Mouse (Mus musculus): ENCODE results near the gene 4933430I17Rik.

Gene 4933430I17Rik

GRCm38 (mm10) chr4:62544801-62545200, 19.6 kb downstream of the 4933430I17Rik start:
- no peak for DNase-seq (ENCODE audit: low spot score)

GRCm38 (mm10) chr4:62551966-62552365, 26.8 kb downstream of the 4933430I17Rik start:
- no peak for DNase-seq (ENCODE audit: low spot score)

GRCm38 (mm10) chr4:62557436-62557835, 32.3 kb downstream of the 4933430I17Rik start:
- no peak for DNase-seq (ENCODE audit: low spot score)

GRCm38 (mm10) chr4:62559797-62560329, 34.7 kb downstream of the 4933430I17Rik start, which contains the start of gene Rgs3:
Rgs3 (plus strand) TSS chr4:62559847.
- no peak for DNase-seq (ENCODE audit: low spot score)

GRCm38 (mm10) chr4:62560963-62561629, 35.9 kb downstream of the 4933430I17Rik start:
- DNase-seq (ENCODE audit: low spot score): peak; percentile 45

- DNase-seq (ENCODE audit: low spot score): no peak
These were observed 36.4 kb downstream of the 4933430I17Rik start for GRCm38 (mm10) chr4:62561630-62562001.

GRCm38 (mm10) chr4:62562006-62562405, 36.8 kb downstream of the 4933430I17Rik start:
- no peak for DNase-seq (ENCODE audit: low spot score)

- DNase-seq (ENCODE audit: low spot score): no peak
These were observed 41.4 kb downstream of the 4933430I17Rik start for GRCm38 (mm10) chr4:62566530-62566929.

- DNase-seq (ENCODE audit: low spot score): no peak
These were observed 42.5 kb downstream of the 4933430I17Rik start for GRCm38 (mm10) chr4:62567696-62568095.

- DNase-seq (ENCODE audit: low spot score): no peak
These were observed 43.2 kb downstream of the 4933430I17Rik start for GRCm38 (mm10) chr4:62568359-62568758.

- no peak for DNase-seq (ENCODE audit: low spot score)
These were observed 44.4 kb downstream of the 4933430I17Rik start for GRCm38 (mm10) chr4:62569603-62570002.

- DNase-seq (ENCODE audit: low spot score): no peak
These were observed 44.9 kb downstream of the 4933430I17Rik start for GRCm38 (mm10) chr4:62570029-62570428.

- no peak for DNase-seq (ENCODE audit: low spot score)
These were observed 57.4 kb downstream of the 4933430I17Rik start for GRCm38 (mm10) chr4:62582365-62583264.

GRCm38 (mm10) chr4:62583265-62584092, 58.3 kb downstream of the 4933430I17Rik start:
- DNase-seq (ENCODE audit: low spot score): no peak

- DNase-seq (ENCODE audit: low spot score): no peak
These were observed 61.9 kb downstream of the 4933430I17Rik start for GRCm38 (mm10) chr4:62587067-62587466.

- DNase-seq (ENCODE audit: low spot score): no peak
These were observed 65.7 kb downstream of the 4933430I17Rik start for GRCm38 (mm10) chr4:62590878-62591277.

- DNase-seq (ENCODE audit: low spot score): no peak
These were observed 66.2 kb downstream of the 4933430I17Rik start for GRCm38 (mm10) chr4:62591326-62591725.

GRCm38 (mm10) chr4:62593546-62594240, 68.5 kb downstream of the 4933430I17Rik start:
- DNase-seq (ENCODE audit: low spot score): peak; percentile 30

- DNase-seq (ENCODE audit: low spot score): no peak
These were observed 69.3 kb downstream of the 4933430I17Rik start for GRCm38 (mm10) chr4:62594442-62594841.

- no peak for DNase-seq (ENCODE audit: low spot score)
These were observed 70.9 kb downstream of the 4933430I17Rik start for GRCm38 (mm10) chr4:62596051-62596450.

Measured in spleen, adult 12 weeks (tissue).